Mouse (Mus musculus): ENCODE measurements around the gene Eif1. TPM values are rescaled to one million over a fixed set of nuclear protein-coding genes. Genes with fewer than 3 reads are reported as not detected.

Gene Eif1
- total RNA-seq (2014; rRNA removed) (145 and 210 TPM in 2 replicates), polyA plus RNA-seq (2012; rRNA removed) (86.6 and 104 TPM in 2 replicates)

DNA sequence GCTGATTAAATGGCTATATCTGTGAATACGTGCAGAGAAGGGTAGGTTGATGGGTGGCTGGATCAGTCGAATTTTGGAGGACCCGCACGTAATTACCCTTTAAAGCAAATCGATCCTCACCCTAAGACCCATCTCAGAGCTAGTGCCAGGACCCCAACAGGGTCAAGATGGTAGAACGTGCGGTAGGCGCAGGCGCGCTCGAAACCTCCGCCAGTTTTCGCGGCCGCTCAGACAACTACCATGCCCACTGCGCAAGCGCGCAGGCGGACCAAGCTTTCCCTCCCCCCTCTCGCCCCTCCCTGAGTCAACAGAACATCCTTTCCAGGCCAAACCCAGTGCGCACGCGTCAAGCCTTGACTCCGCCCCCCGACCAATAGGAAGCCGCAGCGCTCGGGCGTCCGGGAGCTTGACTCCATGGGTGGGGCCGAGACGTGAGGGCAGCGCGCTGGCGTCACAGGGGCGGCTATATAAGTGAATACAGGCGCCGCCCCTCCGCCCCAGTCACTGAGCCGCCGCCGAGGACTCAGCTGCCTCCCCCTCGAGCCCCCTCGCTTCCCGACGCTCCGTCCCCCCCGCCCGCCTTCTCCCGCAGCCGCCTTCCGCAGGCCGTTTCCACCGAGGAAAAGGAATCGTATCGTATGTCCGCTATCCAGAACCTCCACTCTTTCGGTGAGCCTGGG, at the start of gene Eif1:
TSS of gene Eif1 (plus strand) at position 394 of the 680 bp plus-strand sequence.
- H3K4me1 ChIP-seq (ENCODE audit: control insufficient read depth, insufficient read depth, low read length), result peaks cover 19% of the 10 kb centered on the region
- H3K79me2 ChIP-seq (ENCODE audit: control insufficient read depth, insufficient read depth, low read length), result peaks cover 3% of the 10 kb centered on the region; the same call in 1 of the 2 replicates
- no peaks in the 10 kb centered on the region for H3K27me3 ChIP-seq (ENCODE audit: control insufficient read depth, insufficient read depth, low read length)
- H3K4me3 ChIP-seq (ENCODE audit: insufficient read depth, low read depth, low read length), result peak within 1 kb of the TSS; percentile 93
- peaks cover 17% of the 10 kb centered on the region for H3K36me3 ChIP-seq (ENCODE audit: control insufficient read depth, insufficient read depth, low read length)
- peak within 1 kb of the TSS; percentile 97 for H3K9ac ChIP-seq (ENCODE audit: low read depth, low read length)
- DNase-seq (ENCODE audit: extremely low read depth, low read depth, low spot score), result peak; percentile 91
- peak within 1 kb of the TSS; percentile 93 for H3K27ac ChIP-seq (replicated peaks; ENCODE audit: insufficient read depth, low read depth, low read length)
- TF ChIP-seq CTCF (IDR thresholded peaks at IDR 0.05; ENCODE audit: low read depth, low read length) (no peak), POLR2A (IDR thresholded peaks at IDR 0.05; ENCODE audit: extremely low read depth, insufficient read depth, low read length) (peak; percentile 88)
- WGBS, result under 1% methylated on average over 58 of the region's 58 CpGs

DNA sequence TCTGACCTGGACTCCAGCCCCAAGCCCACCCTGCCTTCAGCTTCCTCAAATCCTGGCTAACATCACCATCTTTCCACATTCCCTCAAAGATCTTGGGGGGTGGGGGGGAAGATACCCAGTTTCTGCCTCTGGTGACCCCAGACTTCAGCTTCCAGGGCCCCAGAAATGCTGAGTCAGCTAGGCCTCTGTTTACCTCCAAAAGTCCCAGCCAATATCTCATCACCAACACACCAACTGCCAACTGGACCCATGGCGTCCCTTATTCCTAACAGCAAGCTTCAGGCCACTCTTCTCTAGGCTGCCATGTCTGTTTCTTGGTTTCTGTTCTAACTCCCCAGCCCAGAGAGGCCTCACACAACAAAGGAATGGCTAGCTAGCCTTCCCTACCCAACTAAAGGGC, 47.8 kb upstream of the Eif1 start:
- H3K4me3 ChIP-seq (ENCODE audit: insufficient read depth, low read depth, low read length), result no peak overlapping the region
- no peaks in the 10 kb centered on the region for H3K36me3 ChIP-seq (ENCODE audit: control insufficient read depth, insufficient read depth, low read length)
- no peak overlapping the region for H3K27ac ChIP-seq (replicated peaks; ENCODE audit: insufficient read depth, low read depth, low read length)
- WGBS, result 87% methylated on average over 1 of the region's 1 CpGs
- no peak for DNase-seq (ENCODE audit: extremely low read depth, low read depth, low spot score)
- H3K4me1 ChIP-seq (ENCODE audit: control insufficient read depth, insufficient read depth, low read length), result no peaks in the 10 kb centered on the region
- H3K79me2 ChIP-seq (ENCODE audit: control insufficient read depth, insufficient read depth, low read length), result no peaks in the 10 kb centered on the region
- no peaks in the 10 kb centered on the region for H3K27me3 ChIP-seq (ENCODE audit: control insufficient read depth, insufficient read depth, low read length)
- TF ChIP-seq CTCF (IDR thresholded peaks at IDR 0.05; ENCODE audit: low read depth, low read length) (no peak), POLR2A (IDR thresholded peaks at IDR 0.05; ENCODE audit: extremely low read depth, insufficient read depth, low read length) (no peak)
- no peak overlapping the region for H3K9ac ChIP-seq (ENCODE audit: low read depth, low read length)

DNA sequence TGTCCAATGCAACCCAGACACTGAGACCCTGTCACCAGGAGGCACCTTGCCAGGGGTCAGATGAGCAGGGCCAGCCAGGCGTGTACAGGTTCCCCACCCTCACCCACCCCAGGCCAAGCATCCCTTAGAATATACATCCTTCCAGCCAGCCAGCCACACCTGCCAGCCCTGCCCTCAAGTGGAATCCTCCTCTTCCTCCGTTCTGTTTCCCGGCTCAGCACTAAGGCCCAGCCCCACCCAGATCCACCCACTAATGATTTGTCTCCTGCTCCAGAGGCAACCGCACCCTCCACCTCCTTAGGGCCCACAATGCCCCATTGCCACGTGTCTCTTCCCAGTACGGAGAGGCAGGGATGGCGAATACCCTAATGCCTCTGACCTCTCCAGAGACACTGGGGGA, 45.0 kb upstream of the Eif1 start:
- no peaks in the 10 kb centered on the region for H3K79me2 ChIP-seq (ENCODE audit: control insufficient read depth, insufficient read depth, low read length)
- WGBS, result 73% methylated on average over 7 of the region's 7 CpGs

DNA sequence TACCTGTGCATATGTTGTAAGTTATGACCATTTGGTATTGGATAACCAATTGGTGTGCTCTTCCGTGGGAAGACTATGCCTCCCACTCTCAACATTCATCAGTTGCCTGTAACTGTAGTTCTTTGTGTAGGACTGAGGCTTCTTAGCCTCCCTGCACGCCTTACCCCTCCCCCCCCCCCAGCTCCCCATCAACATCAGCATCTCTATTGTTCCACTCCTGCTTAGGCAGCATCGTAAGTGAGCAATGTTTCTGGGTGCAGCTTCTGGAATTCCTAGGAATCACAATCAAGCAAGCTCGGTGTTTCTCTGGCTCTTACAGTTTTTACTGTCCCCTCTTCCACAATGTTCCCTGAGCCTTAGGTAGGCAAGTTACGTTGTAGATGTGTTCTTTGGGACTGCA, 44.2 kb upstream of the Eif1 start:
- Histone ChIP-seq H3K27me3 (ENCODE audit: control insufficient read depth, insufficient read depth, low read length) (no peaks in the 10 kb centered on the region), H3K36me3 (ENCODE audit: control insufficient read depth, insufficient read depth, low read length) (no peaks in the 10 kb centered on the region), H3K9ac (ENCODE audit: low read depth, low read length) (no peak overlapping the region), H3K4me3 (ENCODE audit: insufficient read depth, low read depth, low read length) (no peak overlapping the region), H3K27ac (replicated peaks; ENCODE audit: insufficient read depth, low read depth, low read length) (no peak overlapping the region), H3K4me1 (ENCODE audit: control insufficient read depth, insufficient read depth, low read length) (no peaks in the 10 kb centered on the region), H3K79me2 (ENCODE audit: control insufficient read depth, insufficient read depth, low read length) (no peaks in the 10 kb centered on the region)
- 63% methylated on average over 5 of the region's 5 CpGs for WGBS
- TF ChIP-seq CTCF (IDR thresholded peaks at IDR 0.05; ENCODE audit: low read depth, low read length), result no peak
- TF ChIP-seq POLR2A (IDR thresholded peaks at IDR 0.05; ENCODE audit: extremely low read depth, insufficient read depth, low read length), result no peak
- no peak for DNase-seq (ENCODE audit: extremely low read depth, low read depth, low spot score)

More for the DNA sequence above, 45.0 kb upstream of the Eif1 start:
- Histone ChIP-seq H3K27me3 (ENCODE audit: control insufficient read depth, insufficient read depth, low read length) (no peaks in the 10 kb centered on the region), H3K4me3 (ENCODE audit: insufficient read depth, low read depth, low read length) (no peak overlapping the region), H3K36me3 (ENCODE audit: control insufficient read depth, insufficient read depth, low read length) (no peaks in the 10 kb centered on the region), H3K9ac (ENCODE audit: low read depth, low read length) (no peak overlapping the region), H3K4me1 (ENCODE audit: control insufficient read depth, insufficient read depth, low read length) (no peaks in the 10 kb centered on the region), H3K27ac (replicated peaks; ENCODE audit: insufficient read depth, low read depth, low read length) (no peak overlapping the region)
- TF ChIP-seq CTCF (IDR thresholded peaks at IDR 0.05; ENCODE audit: low read depth, low read length), result no peak
- TF ChIP-seq POLR2A (IDR thresholded peaks at IDR 0.05; ENCODE audit: extremely low read depth, insufficient read depth, low read length), result no peak
- no peak for DNase-seq (ENCODE audit: extremely low read depth, low read depth, low spot score)

DNA sequence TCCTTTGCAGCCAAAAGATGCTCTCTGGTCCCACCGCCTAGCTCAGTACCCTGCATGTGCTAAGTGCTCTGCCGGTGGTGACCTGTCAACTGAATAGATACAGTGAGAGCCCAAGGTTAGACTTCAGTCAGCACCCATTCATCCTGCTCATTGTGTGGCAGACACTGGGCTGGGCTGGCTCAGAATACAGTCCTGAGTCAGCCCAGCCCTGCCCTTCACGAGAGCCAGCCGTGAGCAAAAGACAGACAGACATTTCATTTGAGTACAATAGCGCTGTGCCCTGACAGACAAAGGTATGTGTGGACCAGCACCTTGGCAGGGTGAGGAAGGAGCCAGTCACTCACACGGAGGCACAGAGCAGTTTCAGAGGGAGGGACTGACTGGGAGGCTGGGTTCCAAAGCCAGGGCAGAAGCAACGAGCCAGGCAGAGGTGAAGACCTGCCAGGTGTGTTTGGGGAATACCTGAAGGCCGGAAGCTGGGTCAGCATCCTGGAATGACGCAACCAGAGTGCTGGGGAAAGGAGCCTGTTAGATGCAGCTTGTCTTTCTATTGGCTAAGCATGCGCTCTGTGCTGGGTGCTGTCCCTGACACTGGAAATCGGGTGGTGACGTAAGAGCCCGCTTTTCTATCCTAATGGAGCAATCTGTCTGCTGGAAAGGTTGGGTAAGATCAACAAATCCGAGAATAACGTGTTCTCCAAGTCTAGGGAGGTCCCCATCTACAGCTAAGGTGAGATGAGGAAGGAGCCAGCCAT, 41.8 kb upstream of the Eif1 start:
- Histone ChIP-seq H3K4me1 (ENCODE audit: control insufficient read depth, insufficient read depth, low read length) (no peaks in the 10 kb centered on the region), H3K4me3 (ENCODE audit: insufficient read depth, low read depth, low read length) (no peak overlapping the region), H3K79me2 (ENCODE audit: control insufficient read depth, insufficient read depth, low read length) (no peaks in the 10 kb centered on the region), H3K9ac (ENCODE audit: low read depth, low read length) (no peak overlapping the region), H3K36me3 (ENCODE audit: control insufficient read depth, insufficient read depth, low read length) (no peaks in the 10 kb centered on the region), H3K27me3 (ENCODE audit: control insufficient read depth, insufficient read depth, low read length) (no peaks in the 10 kb centered on the region), H3K27ac (replicated peaks; ENCODE audit: insufficient read depth, low read depth, low read length) (no peak overlapping the region)
- TF ChIP-seq CTCF (IDR thresholded peaks at IDR 0.05; ENCODE audit: low read depth, low read length) (no peak), POLR2A (IDR thresholded peaks at IDR 0.05; ENCODE audit: extremely low read depth, insufficient read depth, low read length) (no peak)
- no peak for DNase-seq (ENCODE audit: extremely low read depth, low read depth, low spot score)
- WGBS, result 39% methylated on average over 15 of the region's 15 CpGs
